Mouse (Mus musculus) megakaryocyte, embryonic 14.5 days (primary cell): ENCODE measurements around the gene 4930451I11Rik.

ENCODE experiments used
- FLI1 ChIP-seq: IDR thresholded peaks from 2 replicates; pipeline ENCODE4 v1.6.1; 2012; ENCODE audit warnings: low read length, inconsistent platforms, mixed read lengths
- GATA1 ChIP-seq: IDR thresholded peaks from 3 replicates; pipeline ENCODE4 v1.6.1; 2012; ENCODE audit warnings: mixed read lengths, low read length, inconsistent platforms, borderline replicate concordance

GRCm38 (mm10) chr7:126817595-126817994 is 13.8 kb downstream of the 4930451I11Rik start:
- TF ChIP-seq GATA1 (no peak), FLI1 (no peak)
